Mouse (Mus musculus): ENCODE data around the gene Cela2a. TPM values are rescaled to one million over a fixed set of nuclear protein-coding genes. Genes with fewer than 3 reads are reported as not detected.

The Cela2a gene
- polyA plus RNA-seq, 1 experiment, result not detected

GRCm38 (mm10) chr4:141796356-141796755 is 29.6 kb downstream of the Cela2a start:
- no peak for TF ChIP-seq GATA1 (IDR thresholded peaks at IDR 0.05; ENCODE audit: low read length)
- TF ChIP-seq TAL1 (IDR thresholded peaks at IDR 0.05; ENCODE audit: low read length), result no peak
- H3K36me3 ChIP-seq (ENCODE audit: control insufficient read depth), result peaks cover 43% of the 10 kb centered on the region
- no peaks in the 10 kb centered on the region for H3K27me3 ChIP-seq (ENCODE audit: control insufficient read depth)
- peaks cover 52% of the 10 kb centered on the region for H3K4me1 ChIP-seq (ENCODE audit: control insufficient read depth)
- H3K9me3 ChIP-seq (ENCODE audit: control insufficient read depth, low read length), result peaks cover 3% of the 10 kb centered on the region
- no peak overlapping the region for H3K4me3 ChIP-seq (replicated peaks)

GRCm38 (mm10) chr4:141794152-141794535 is 31.8 kb downstream of the Cela2a start:
- H3K9me3 ChIP-seq (ENCODE audit: control insufficient read depth, low read length), result peaks cover 3% of the 10 kb centered on the region
- H3K36me3 ChIP-seq (ENCODE audit: control insufficient read depth), result peaks cover 42% of the 10 kb centered on the region
- TF ChIP-seq TAL1 (IDR thresholded peaks at IDR 0.05; ENCODE audit: low read length) (no peak), GATA1 (IDR thresholded peaks at IDR 0.05; ENCODE audit: low read length) (no peak)
- peaks cover 71% of the 10 kb centered on the region for H3K4me1 ChIP-seq (ENCODE audit: control insufficient read depth)
- no peaks in the 10 kb centered on the region for H3K27me3 ChIP-seq (ENCODE audit: control insufficient read depth)
- H3K4me3 ChIP-seq (replicated peaks), result peak overlapping the region; percentile 92

- H3K4me3 ChIP-seq (replicated peaks), result peak within 1 kb of the TSS; percentile 92
- TF ChIP-seq GATA1 (IDR thresholded peaks at IDR 0.05; ENCODE audit: low read length), result no peak
- TF ChIP-seq TAL1 (IDR thresholded peaks at IDR 0.05; ENCODE audit: low read length), result no peak
- peaks cover 2% of the 10 kb centered on the region; the same call in 1 of the 2 replicates for H3K9me3 ChIP-seq (ENCODE audit: control insufficient read depth, low read length)
- H3K36me3 ChIP-seq (ENCODE audit: control insufficient read depth), result peaks cover 39% of the 10 kb centered on the region
- no peaks in the 10 kb centered on the region for H3K27me3 ChIP-seq (ENCODE audit: control insufficient read depth)
- peaks cover 75% of the 10 kb centered on the region for H3K4me1 ChIP-seq (ENCODE audit: control insufficient read depth)
Measured at GRCm38 (mm10) chr4:141793282-141794151, 32.4 kb downstream of the Cela2a start, which contains the start of gene Casp9. Gene Casp9 (plus strand): TSS chr4:141793612.

- TF ChIP-seq GATA1 (IDR thresholded peaks at IDR 0.05; ENCODE audit: low read length) (peak; percentile 76), TAL1 (IDR thresholded peaks at IDR 0.05; ENCODE audit: low read length) (no peak)
- H3K4me1 ChIP-seq (ENCODE audit: control insufficient read depth), result peaks cover 77% of the 10 kb centered on the region
- H3K36me3 ChIP-seq (ENCODE audit: control insufficient read depth), result peaks cover 39% of the 10 kb centered on the region
- H3K27me3 ChIP-seq (ENCODE audit: control insufficient read depth), result no peaks in the 10 kb centered on the region
- peak overlapping the region; percentile 92 for H3K4me3 ChIP-seq (replicated peaks)
- H3K9me3 ChIP-seq (ENCODE audit: control insufficient read depth, low read length), result no peaks in the 10 kb centered on the region
Measured at GRCm38 (mm10) chr4:141792554-141793281, 33.2 kb downstream of the Cela2a start.

GRCm38 (mm10) chr4:141791951-141792350 is 34.0 kb downstream of the Cela2a start:
- peaks cover 73% of the 10 kb centered on the region for H3K4me1 ChIP-seq (ENCODE audit: control insufficient read depth)
- TF ChIP-seq GATA1 (IDR thresholded peaks at IDR 0.05; ENCODE audit: low read length), result no peak
- TF ChIP-seq TAL1 (IDR thresholded peaks at IDR 0.05; ENCODE audit: low read length), result no peak

GRCm38 (mm10) chr4:141791486-141791885 is 34.5 kb downstream of the Cela2a start:
- H3K36me3 ChIP-seq (ENCODE audit: control insufficient read depth), result peaks cover 39% of the 10 kb centered on the region
- H3K4me1 ChIP-seq (ENCODE audit: control insufficient read depth), result peaks cover 73% of the 10 kb centered on the region
- H3K27me3 ChIP-seq (ENCODE audit: control insufficient read depth), result no peaks in the 10 kb centered on the region
- H3K4me3 ChIP-seq (replicated peaks), result peak overlapping the region; percentile 76
- H3K9me3 ChIP-seq (ENCODE audit: control insufficient read depth, low read length), result no peaks in the 10 kb centered on the region
- TF ChIP-seq GATA1 (IDR thresholded peaks at IDR 0.05; ENCODE audit: low read length) (no peak), TAL1 (IDR thresholded peaks at IDR 0.05; ENCODE audit: low read length) (no peak)

More at GRCm38 (mm10) chr4:141791951-141792350, 34.0 kb downstream of the Cela2a start:
- H3K4me3 ChIP-seq (replicated peaks), result no peak overlapping the region
- H3K9me3 ChIP-seq (ENCODE audit: control insufficient read depth, low read length), result no peaks in the 10 kb centered on the region
- no peaks in the 10 kb centered on the region for H3K27me3 ChIP-seq (ENCODE audit: control insufficient read depth)
- peaks cover 39% of the 10 kb centered on the region for H3K36me3 ChIP-seq (ENCODE audit: control insufficient read depth)

- Histone ChIP-seq H3K27me3 (ENCODE audit: control insufficient read depth) (no peaks in the 10 kb centered on the region), H3K9me3 (ENCODE audit: control insufficient read depth, low read length) (no peaks in the 10 kb centered on the region), H3K36me3 (ENCODE audit: control insufficient read depth) (peaks cover 40% of the 10 kb centered on the region), H3K4me1 (ENCODE audit: control insufficient read depth) (peaks cover 67% of the 10 kb centered on the region), H3K4me3 (replicated peaks) (peak within 1 kb of the TSS; percentile 76)
- TF ChIP-seq TAL1 (IDR thresholded peaks at IDR 0.05; ENCODE audit: low read length), result no peak
- TF ChIP-seq GATA1 (IDR thresholded peaks at IDR 0.05; ENCODE audit: low read length), result no peak
Measured at GRCm38 (mm10) chr4:141790524-141790990, 35.4 kb downstream of the Cela2a start, which contains the start of gene Dnajc16. Gene Dnajc16 (minus strand): TSS chr4:141790931.

GRCm38 (mm10) chr4:141789564-141790218 is 36.3 kb downstream of the Cela2a start:
- H3K4me3 ChIP-seq (replicated peaks), result peak overlapping the region; percentile 76
- no peaks in the 10 kb centered on the region for H3K27me3 ChIP-seq (ENCODE audit: control insufficient read depth)
- TF ChIP-seq GATA1 (IDR thresholded peaks at IDR 0.05; ENCODE audit: low read length), result no peak
- no peak for TF ChIP-seq TAL1 (IDR thresholded peaks at IDR 0.05; ENCODE audit: low read length)
- H3K9me3 ChIP-seq (ENCODE audit: control insufficient read depth, low read length), result no peaks in the 10 kb centered on the region
- H3K36me3 ChIP-seq (ENCODE audit: control insufficient read depth), result peaks cover 41% of the 10 kb centered on the region
- peaks cover 58% of the 10 kb centered on the region for H3K4me1 ChIP-seq (ENCODE audit: control insufficient read depth)

All from erythroblast, embryonic 14.5 days (primary cell).